Mouse (Mus musculus): ENCODE measurements at regions not wholly inside any gene's neighbourhood (a gene's known extent, or its start where the extent isn't known, plus 50 kb on each side); places are given as distances from the start of the nearest gene placed in this dataset.
A peak's percentile ranks its signal among the peaks of the same experiment; 100 is the strongest.

DNA sequence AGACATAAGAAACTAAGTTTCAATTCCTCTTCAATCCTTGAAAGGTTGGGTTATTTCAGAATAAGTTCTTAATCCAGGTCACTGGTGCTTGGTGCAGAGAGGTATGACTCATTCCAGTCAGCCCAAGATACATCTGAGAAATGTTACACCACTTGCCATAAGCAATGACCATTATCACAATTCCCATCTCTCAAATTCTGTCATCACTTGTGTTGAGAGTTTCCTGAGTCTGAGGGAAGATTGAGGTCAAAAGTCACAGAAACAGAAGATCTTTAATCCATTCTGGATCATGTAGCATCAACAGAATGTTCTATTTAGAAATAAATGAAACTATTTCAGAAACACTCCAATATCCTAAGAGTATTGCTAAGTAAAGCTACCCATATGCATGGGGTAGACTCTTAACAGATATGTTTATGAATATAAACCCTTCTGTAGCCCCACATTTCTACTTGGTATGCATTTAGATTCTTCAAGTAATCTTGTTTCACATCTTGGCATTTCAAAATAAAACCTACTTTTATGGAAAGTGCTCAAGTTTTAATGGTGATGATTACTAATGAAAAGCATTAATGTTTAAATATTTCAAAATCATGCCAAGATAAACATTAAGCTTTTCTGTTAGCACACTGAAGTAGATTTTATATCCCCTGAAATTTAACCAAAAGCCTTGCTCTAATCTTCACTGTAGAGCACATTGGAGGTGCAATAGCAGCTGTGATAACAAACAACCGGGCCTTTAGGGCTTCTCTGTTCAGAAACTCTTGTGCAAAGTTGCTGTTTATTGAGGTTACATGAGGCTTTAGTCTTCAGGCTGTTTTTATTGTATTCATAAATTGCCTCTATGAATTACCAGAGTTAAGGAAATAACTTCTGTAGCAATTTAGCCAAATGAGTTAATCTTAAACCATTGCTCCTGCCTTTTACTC lies 701.2 kb upstream of the Impad1 start:
- no peak overlapping the region for H3K4me3 ChIP-seq
- no peaks in the 10 kb centered on the region for H3K4me1 ChIP-seq
- ATAC-seq (ENCODE audit: low FRiP score, low read depth): no peak
- WGBS: 92% methylated on average over 1 of the region's 1 CpGs
- no peaks in the 10 kb centered on the region for H3K36me3 ChIP-seq
- no peak overlapping the region for H3K9ac ChIP-seq (replicated peaks)
- H3K27me3 ChIP-seq: no peaks in the 10 kb centered on the region
- no peak overlapping the region for H3K4me2 ChIP-seq (replicated peaks)
- no peaks in the 10 kb centered on the region for H3K9me3 ChIP-seq
- H3K27ac ChIP-seq (replicated peaks): no peak overlapping the region

DNA sequence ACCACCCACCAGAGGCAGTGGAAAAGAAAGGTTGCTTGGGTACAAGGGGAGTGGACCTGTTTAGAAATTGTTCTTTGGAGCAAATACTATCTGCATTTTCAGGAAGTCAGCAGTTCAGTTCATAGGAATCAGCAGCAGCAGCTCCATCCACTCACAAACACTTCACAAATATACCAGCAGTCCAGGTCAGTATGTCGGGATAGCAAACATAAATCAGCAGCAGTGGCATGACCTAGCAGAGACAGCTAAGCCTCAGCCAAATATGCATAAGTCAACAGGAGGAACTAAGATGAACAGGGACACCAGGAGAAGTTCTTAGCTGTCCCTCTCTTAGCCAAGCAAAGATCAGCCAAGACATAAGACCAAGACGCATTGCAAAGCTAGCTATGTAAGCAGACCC lies 693.6 kb upstream of the Impad1 start:
- Histone ChIP-seq H3K36me3 (no peaks in the 10 kb centered on the region), H3K4me1 (no peaks in the 10 kb centered on the region)

GRCm38 (mm10) chr4:5471891-5472558 lies 678.9 kb upstream of the Impad1 start:
- Histone ChIP-seq H3K27me3 (no peaks in the 10 kb centered on the region), H3K27ac (replicated peaks) (no peak overlapping the region), H3K9me3 (no peaks in the 10 kb centered on the region), H3K4me1 (no peaks in the 10 kb centered on the region), H3K9ac (replicated peaks) (no peak overlapping the region), H3K4me3 (no peak overlapping the region), H3K4me2 (replicated peaks) (no peak overlapping the region), H3K36me3 (no peaks in the 10 kb centered on the region)
- ATAC-seq (ENCODE audit: low FRiP score, low read depth): no peak
- 51% methylated on average over 3 of the region's 3 CpGs for WGBS

More for the DNA sequence above, 693.6 kb upstream of the Impad1 start:
- Histone ChIP-seq H3K9me3 (no peaks in the 10 kb centered on the region), H3K27me3 (no peaks in the 10 kb centered on the region), H3K4me3 (no peak overlapping the region), H3K4me2 (replicated peaks) (no peak overlapping the region), H3K9ac (replicated peaks) (no peak overlapping the region), H3K27ac (replicated peaks) (no peak overlapping the region)
- no peak for ATAC-seq (ENCODE audit: low FRiP score, low read depth)
- WGBS: 89% methylated on average over 2 of the region's 2 CpGs

DNA sequence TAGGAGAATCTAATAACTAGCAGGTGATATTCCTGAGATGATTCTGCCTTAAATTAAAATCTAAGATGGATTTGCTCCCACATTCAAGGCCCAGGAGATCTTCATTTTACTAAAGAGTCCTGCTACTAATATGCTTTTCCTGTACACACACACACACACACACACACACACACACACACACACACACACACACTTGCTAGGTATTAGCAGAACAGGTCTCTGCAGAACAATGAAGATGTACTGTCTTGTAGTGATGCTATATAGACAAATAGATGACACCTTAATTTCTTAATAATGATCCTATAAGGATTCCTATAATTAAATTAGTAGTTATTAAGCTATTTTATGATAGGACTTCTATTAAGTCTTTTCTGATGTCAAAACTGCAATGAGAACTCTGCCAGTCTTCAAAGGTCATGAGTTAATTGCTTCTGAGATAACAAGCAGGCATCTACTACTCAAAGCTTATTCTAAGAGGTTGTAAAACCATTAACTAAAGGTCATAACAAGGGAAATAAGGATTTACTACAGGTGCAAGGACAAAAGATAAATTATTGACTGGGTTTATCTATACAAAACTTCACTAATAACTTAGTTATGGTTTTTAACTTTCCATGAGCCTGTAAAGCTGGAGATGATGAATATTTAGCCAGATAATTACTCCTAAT lies 666.0 kb upstream of the Impad1 start:
- no peaks in the 10 kb centered on the region for H3K36me3 ChIP-seq
- no peak overlapping the region for H3K4me2 ChIP-seq (replicated peaks)
- H3K27me3 ChIP-seq: no peaks in the 10 kb centered on the region
- H3K27ac ChIP-seq (replicated peaks): no peak overlapping the region
- no peak overlapping the region for H3K9ac ChIP-seq (replicated peaks)
- H3K4me1 ChIP-seq: no peaks in the 10 kb centered on the region
- no peak for ATAC-seq (ENCODE audit: low FRiP score, low read depth)
- H3K9me3 ChIP-seq: no peaks in the 10 kb centered on the region
- H3K4me3 ChIP-seq: no peak overlapping the region

- no peaks in the 10 kb centered on the region for H3K27me3 ChIP-seq
- no peak overlapping the region for H3K4me3 ChIP-seq
- H3K9me3 ChIP-seq: no peaks in the 10 kb centered on the region
- H3K36me3 ChIP-seq: no peaks in the 10 kb centered on the region
- H3K9ac ChIP-seq (replicated peaks): no peak overlapping the region
- WGBS: 95% methylated on average over 6 of the region's 6 CpGs
- ATAC-seq (ENCODE audit: low FRiP score, low read depth): no peak
- H3K4me1 ChIP-seq: no peaks in the 10 kb centered on the region
- H3K27ac ChIP-seq (replicated peaks): no peak overlapping the region
- no peak overlapping the region for H3K4me2 ChIP-seq (replicated peaks)
Measured at GRCm38 (mm10) chr4:5450417-5450816, 657.3 kb upstream of the Impad1 start.

DNA sequence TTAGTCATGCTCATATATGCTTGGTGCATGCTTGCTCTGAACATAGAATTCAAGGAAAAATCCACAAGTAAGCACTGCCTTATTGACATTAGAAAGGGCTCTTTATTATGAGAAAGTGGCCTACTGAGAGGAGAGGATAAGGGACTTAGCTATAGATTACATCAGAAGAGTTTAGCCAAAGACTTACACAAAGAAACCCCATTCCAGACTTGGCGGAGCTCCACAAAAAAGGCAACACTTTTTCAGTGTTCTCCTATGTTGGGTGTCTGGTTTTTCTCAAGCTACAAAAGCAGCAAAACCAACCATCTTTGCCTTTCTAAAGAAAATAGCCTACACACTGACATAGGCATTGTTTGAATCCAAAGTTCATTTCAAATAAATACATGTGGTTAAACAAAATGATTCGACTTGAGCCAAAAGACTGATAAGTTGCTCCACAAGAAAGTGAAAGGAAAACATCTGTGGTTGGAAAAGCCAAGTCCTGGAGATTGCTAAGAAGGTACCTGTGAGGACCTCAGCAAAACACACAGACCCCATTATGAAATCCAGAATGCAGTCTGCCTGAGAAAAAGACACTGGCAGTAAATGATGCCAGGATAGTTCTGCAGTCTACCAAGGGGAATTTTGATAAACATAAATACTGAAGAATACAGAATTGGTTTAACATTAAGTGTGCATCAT lies 648.3 kb upstream of the Impad1 start:
- Histone ChIP-seq H3K4me3 (no peak overlapping the region), H3K9ac (replicated peaks) (no peak overlapping the region), H3K27me3 (no peaks in the 10 kb centered on the region), H3K27ac (replicated peaks) (no peak overlapping the region), H3K36me3 (no peaks in the 10 kb centered on the region), H3K4me2 (replicated peaks) (no peak overlapping the region), H3K9me3 (no peaks in the 10 kb centered on the region), H3K4me1 (no peaks in the 10 kb centered on the region)
- ATAC-seq (ENCODE audit: low FRiP score, low read depth): no peak
- 49% methylated on average over 2 of the region's 2 CpGs for WGBS

GRCm38 (mm10) chr4:5437076-5437475 lies 643.9 kb upstream of the Impad1 start:
- Histone ChIP-seq H3K4me2 (replicated peaks) (no peak overlapping the region), H3K4me1 (no peaks in the 10 kb centered on the region), H3K9ac (replicated peaks) (no peak overlapping the region), H3K27me3 (no peaks in the 10 kb centered on the region), H3K36me3 (no peaks in the 10 kb centered on the region), H3K27ac (replicated peaks) (no peak overlapping the region), H3K4me3 (no peak overlapping the region), H3K9me3 (0 out of 2 replicates have a peak, but pooled peaks cover 5% of the 10 kb centered on the region)
- 13% methylated on average over 3 of the region's 3 CpGs for WGBS
- ATAC-seq (ENCODE audit: low FRiP score, low read depth): peak; percentile 88

Data from midbrain, embryonic 12.5 days (tissue).